Mouse (Mus musculus) lung, embryonic 15.5 days (tissue): ENCODE results near the gene Fbln1. TPM values are rescaled to one million over a fixed set of nuclear protein-coding genes. Genes with fewer than 3 reads are reported as not detected.
A peak's percentile ranks its signal among the peaks of the same experiment; 100 is the strongest.

Source experiments
- ATAC-seq: fragments of 200-750 bp; cut with Nextera tagmentation; 2 replicates; pipeline ENCODE4 v1.8.0; 2017; ENCODE audit warnings: moderate number of reproducible peaks, borderline replicate concordance; ENCODE audit not compliant: low FRiP score, low TSS enrichment; ENCODE audit errors: extremely low read depth
- H3K27ac ChIP-seq: fragments of 300-500 bp; sonication (generic); 2 replicates; pipeline ENCODE4 v1.5.1; 2015; ENCODE audit warnings: moderate library complexity, mild to moderate bottlenecking, inconsistent platforms
- H3K27me3 ChIP-seq: fragments of 300-500 bp; sonication (generic); 2 replicates; pipeline ENCODE4 v1.6.1; 2015; ENCODE audit warnings: inconsistent platforms
- H3K36me3 ChIP-seq: fragments of 300-500 bp; sonication (generic); 2 replicates; pipeline ENCODE4 v1.6.1; 2015; ENCODE audit warnings: inconsistent platforms
- H3K4me1 ChIP-seq: fragments of 300-500 bp; sonication (generic); 2 replicates; pipeline ENCODE4 v1.6.1; 2015; ENCODE audit warnings: inconsistent platforms
- H3K4me2 ChIP-seq: fragments of 300-500 bp; sonication (generic); 2 replicates; pipeline ENCODE4 v1.6.1; 2015; ENCODE audit warnings: inconsistent platforms, mild to moderate bottlenecking, moderate library complexity
- H3K4me3 ChIP-seq: fragments of 300-500 bp; sonication (generic); 2 replicates; pipeline ENCODE4 v1.5.1; 2015; ENCODE audit warnings: mild to moderate bottlenecking, inconsistent platforms
- H3K9ac ChIP-seq: fragments of 300-500 bp; sonication (generic); 2 replicates; pipeline ENCODE4 v1.6.1; 2015; ENCODE audit warnings: inconsistent platforms
- H3K9me3 ChIP-seq: fragments of 300-500 bp; sonication (generic); 2 replicates; pipeline ENCODE4 v1.6.1; 2016; ENCODE audit warnings: inconsistent platforms
- whole genome bisulfite sequencing: fragments of 180-500 bp; shearing (Covaris S2); methylation state at CpG from one replicate; pipeline ENCODE4 v1.1.7; 2015; 5-methylcytosine and 5-hydroxymethylcytosine counted together
- polyA plus RNA-seq: library from polyadenylated mRNA; unstranded; fragments of >200 nt; fragmentation: Nextera tagmentation; extraction: Ambion mirVana; gene quantifications from 2 replicates; pipeline ENCODE4 v1.2.1, GENCODE M21; 2015

Fbln1 gene
- polyA plus RNA-seq, 1 experiment from 2014 or later = 248 TPM

- 0 out of 2 replicates have a peak overlapping the region, but pooled peaks have one; percentile 75 for H3K9ac ChIP-seq
These were observed 2.6 kb downstream of the Fbln1 start for GRCm38 (mm10) chr15:85208332-85208731.

GRCm38 (mm10) chr15:85209341-85209740 lies 3.6 kb downstream of the Fbln1 start:
- ATAC-seq = no peak
- Histone ChIP-seq H3K27me3 (no peaks in the 10 kb centered on the region), H3K36me3 (peaks cover 23% of the 10 kb centered on the region; the same call in 1 of the 2 replicates), H3K4me2 (peak overlapping the region; percentile 86; the same call in 1 of the 2 replicates), H3K27ac (peak overlapping the region; percentile 93; the same call in 1 of the 2 replicates), H3K4me1 (peaks cover 40% of the 10 kb centered on the region), H3K4me3 (no peak overlapping the region), H3K9me3 (no peaks in the 10 kb centered on the region), H3K9ac (no peak overlapping the region)
- 89% methylated on average over 3 of the region's 3 CpGs for WGBS

More at GRCm38 (mm10) chr15:85208332-85208731, 2.6 kb downstream of the Fbln1 start:
- H3K4me1 ChIP-seq = peaks cover 41% of the 10 kb centered on the region
- peaks cover 19% of the 10 kb centered on the region; the same call in 1 of the 2 replicates for H3K36me3 ChIP-seq
- WGBS = 5% methylated on average over 10 of the region's 10 CpGs
- H3K9me3 ChIP-seq = no peaks in the 10 kb centered on the region
- no peak; the same call in 1 of the 2 replicates for ATAC-seq
- peak overlapping the region; percentile 86 for H3K4me2 ChIP-seq
- peak overlapping the region; percentile 93 for H3K27ac ChIP-seq
- peak overlapping the region; percentile 63 for H3K4me3 ChIP-seq
- no peaks in the 10 kb centered on the region for H3K27me3 ChIP-seq

- H3K4me3 ChIP-seq = no peak overlapping the region
- H3K27ac ChIP-seq = no peak overlapping the region
- peaks cover 39% of the 10 kb centered on the region for H3K4me1 ChIP-seq
- H3K9ac ChIP-seq = no peak overlapping the region
- no peaks in the 10 kb centered on the region for H3K27me3 ChIP-seq
- H3K4me2 ChIP-seq = no peak overlapping the region
- no peaks in the 10 kb centered on the region for H3K9me3 ChIP-seq
- ATAC-seq = no peak
- H3K36me3 ChIP-seq = peaks cover 35% of the 10 kb centered on the region; the same call in 1 of the 2 replicates
- WGBS = 65% methylated on average over 12 of the region's 12 CpGs
These were observed 4.9 kb downstream of the Fbln1 start for GRCm38 (mm10) chr15:85210686-85211085.

- H3K9me3 ChIP-seq = no peaks in the 10 kb centered on the region
- H3K4me1 ChIP-seq = peaks cover 38% of the 10 kb centered on the region
- H3K9ac ChIP-seq = no peak overlapping the region
- H3K27ac ChIP-seq = no peak overlapping the region
- no peak overlapping the region for H3K4me2 ChIP-seq
- no peak for ATAC-seq
- H3K36me3 ChIP-seq = peaks cover 40% of the 10 kb centered on the region
- no peak overlapping the region for H3K4me3 ChIP-seq
- 88% methylated on average over 18 of the region's 18 CpGs for WGBS
- H3K27me3 ChIP-seq = no peaks in the 10 kb centered on the region
These were observed 5.5 kb downstream of the Fbln1 start for GRCm38 (mm10) chr15:85211101-85211760.

DNA sequence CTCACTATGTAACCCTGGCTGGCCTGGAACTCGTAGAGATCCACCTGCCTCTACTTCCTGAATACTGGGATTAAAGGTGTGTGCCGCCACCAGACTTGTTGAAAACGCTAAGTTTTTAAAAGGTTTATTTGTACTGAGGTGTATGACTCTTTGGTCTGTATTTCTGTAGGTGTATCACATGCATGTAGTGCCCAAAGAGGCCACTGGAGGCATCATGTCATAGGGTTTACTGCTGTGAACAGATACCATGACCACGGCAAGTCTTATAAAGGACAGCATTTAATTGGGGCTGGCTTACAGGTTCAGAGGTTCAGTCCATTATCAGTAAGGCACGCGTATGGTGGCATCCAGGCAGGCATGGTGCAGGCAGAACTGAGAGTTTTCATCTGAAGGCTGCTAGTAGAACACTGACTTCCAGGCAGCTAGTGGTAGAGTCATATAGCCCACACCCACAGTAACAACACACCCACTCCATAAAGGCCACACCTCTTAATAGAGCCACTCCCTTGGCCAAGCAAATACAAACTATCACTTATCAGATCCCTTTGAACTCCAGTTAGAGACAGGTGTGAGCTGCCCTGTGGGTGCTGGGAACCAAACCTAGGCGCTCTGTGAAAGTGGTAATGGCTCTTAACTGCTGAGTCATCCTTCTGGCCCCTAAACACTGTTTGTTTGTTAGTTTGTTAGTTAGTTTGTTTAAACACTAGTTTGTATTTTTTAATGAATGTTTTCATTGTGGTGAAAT lies 10.5 kb downstream of the Fbln1 start:
- no peaks in the 10 kb centered on the region for H3K27me3 ChIP-seq
- no peak overlapping the region for H3K4me3 ChIP-seq
- no peak overlapping the region for H3K9ac ChIP-seq
- peaks cover 43% of the 10 kb centered on the region for H3K36me3 ChIP-seq
- no peaks in the 10 kb centered on the region for H3K9me3 ChIP-seq
- 96% methylated on average over 7 of the region's 7 CpGs for WGBS
- no peak overlapping the region for H3K27ac ChIP-seq
- peaks cover 16% of the 10 kb centered on the region for H3K4me1 ChIP-seq
- no peak for ATAC-seq
- no peak overlapping the region for H3K4me2 ChIP-seq

DNA sequence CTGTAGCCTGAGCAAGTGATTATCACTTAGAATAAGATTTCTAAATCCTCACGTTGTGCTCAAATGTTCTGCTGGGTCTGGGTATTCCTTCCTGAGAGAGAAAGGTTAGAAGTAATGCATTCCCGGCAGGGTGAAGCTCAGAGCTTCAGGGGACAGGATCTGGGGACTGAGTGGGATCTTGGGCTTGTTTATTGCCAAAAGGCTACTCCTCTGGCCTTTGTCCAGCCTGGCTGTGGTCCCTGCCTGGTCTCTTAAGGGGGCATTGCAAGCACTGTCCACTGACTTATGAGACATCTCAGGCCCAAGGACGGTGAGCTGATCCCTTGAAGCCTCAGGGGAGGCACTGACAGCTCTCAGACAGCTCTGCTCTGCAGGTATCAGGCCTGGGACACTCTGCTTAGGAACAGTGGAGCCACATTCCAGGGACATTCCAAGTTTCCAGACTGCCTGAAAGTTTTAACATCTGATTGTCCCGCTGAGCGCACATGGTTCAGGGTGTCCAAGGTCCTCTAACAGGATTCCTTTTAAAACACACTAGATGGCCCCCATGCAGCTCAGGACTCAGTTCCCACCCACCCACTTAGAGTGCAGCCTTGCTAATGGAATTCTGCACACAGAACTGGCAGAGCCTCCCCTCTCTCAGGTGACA lies 13.0 kb downstream of the Fbln1 start:
- H3K4me1 ChIP-seq = peaks cover 23% of the 10 kb centered on the region
- H3K4me3 ChIP-seq = no peak overlapping the region
- H3K36me3 ChIP-seq = peaks cover 47% of the 10 kb centered on the region
- H3K4me2 ChIP-seq = no peak overlapping the region
- no peaks in the 10 kb centered on the region for H3K9me3 ChIP-seq
- no peak overlapping the region for H3K27ac ChIP-seq
- WGBS = 70% methylated on average over 5 of the region's 5 CpGs
- no peaks in the 10 kb centered on the region for H3K27me3 ChIP-seq
- H3K9ac ChIP-seq = no peak overlapping the region
- no peak for ATAC-seq

DNA sequence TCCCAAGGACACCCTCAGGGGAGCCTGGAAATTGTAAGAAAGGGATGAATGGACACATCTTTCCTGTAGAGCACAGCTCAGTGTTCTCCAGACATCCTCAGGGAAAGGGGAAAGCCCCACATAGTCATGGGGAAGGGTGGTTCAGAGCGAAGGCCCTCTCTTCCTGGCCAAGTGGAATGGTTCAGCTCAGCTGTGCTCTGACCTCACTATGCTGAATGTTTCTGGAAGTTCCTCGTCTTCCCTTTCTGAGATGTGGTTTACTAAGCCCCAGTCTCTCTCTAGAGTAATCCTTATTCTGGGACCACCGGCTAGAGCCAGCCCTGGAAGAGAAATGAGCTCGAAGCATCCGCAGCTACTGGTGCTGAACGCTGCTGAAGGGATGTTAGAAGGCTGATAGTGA lies 14.6 kb downstream of the Fbln1 start:
- WGBS = 84% methylated on average over 6 of the region's 6 CpGs
- no peak overlapping the region for H3K27ac ChIP-seq
- peaks cover 52% of the 10 kb centered on the region for H3K36me3 ChIP-seq
- no peak overlapping the region for H3K9ac ChIP-seq
- H3K9me3 ChIP-seq = no peaks in the 10 kb centered on the region
- H3K27me3 ChIP-seq = no peaks in the 10 kb centered on the region
- ATAC-seq = no peak
- no peak overlapping the region for H3K4me2 ChIP-seq
- peaks cover 23% of the 10 kb centered on the region for H3K4me1 ChIP-seq
- no peak overlapping the region for H3K4me3 ChIP-seq

- peak overlapping the region; percentile 3; the same call in 1 of the 2 replicates for H3K4me2 ChIP-seq
- ATAC-seq = peak; percentile 47
- peaks cover 49% of the 10 kb centered on the region for H3K36me3 ChIP-seq
These were observed 15.5 kb downstream of the Fbln1 start for GRCm38 (mm10) chr15:85221115-85221854.

DNA sequence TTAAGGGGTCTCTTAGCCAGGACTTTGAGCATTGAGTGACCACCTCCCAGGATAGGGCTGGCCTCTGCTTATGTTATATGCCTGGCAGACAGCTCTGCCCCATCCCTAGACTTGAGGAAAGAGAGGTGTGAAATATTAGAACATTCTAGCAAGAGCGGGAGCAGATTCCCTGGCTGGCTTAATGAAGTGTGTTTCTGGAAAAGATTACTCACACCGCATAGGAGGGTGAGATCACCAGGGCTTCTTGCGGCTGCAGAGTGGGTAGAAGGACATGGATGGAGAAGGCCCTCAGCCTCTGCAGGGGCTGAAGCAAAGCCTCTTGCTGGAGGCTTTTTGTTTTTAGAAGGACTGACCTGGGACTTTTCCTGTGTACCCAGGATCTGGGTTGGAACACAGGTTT lies 19.9 kb downstream of the Fbln1 start:
- Histone ChIP-seq H3K9me3 (no peaks in the 10 kb centered on the region), H3K27ac (no peak overlapping the region), H3K4me1 (peaks cover 14% of the 10 kb centered on the region), H3K4me2 (no peak overlapping the region), H3K27me3 (no peaks in the 10 kb centered on the region), H3K9ac (no peak overlapping the region), H3K36me3 (peaks cover 75% of the 10 kb centered on the region), H3K4me3 (no peak overlapping the region)
- ATAC-seq = no peak
- WGBS = 92% methylated on average over 3 of the region's 3 CpGs

More at GRCm38 (mm10) chr15:85221115-85221854, 15.5 kb downstream of the Fbln1 start:
- peak overlapping the region; percentile 56; the same call in 1 of the 2 replicates for H3K27ac ChIP-seq
- H3K9me3 ChIP-seq = no peaks in the 10 kb centered on the region
- 48% methylated on average over 12 of the region's 12 CpGs for WGBS
- H3K4me1 ChIP-seq = peaks cover 23% of the 10 kb centered on the region
- no peak overlapping the region for H3K4me3 ChIP-seq
- no peaks in the 10 kb centered on the region for H3K27me3 ChIP-seq
- H3K9ac ChIP-seq = 0 out of 2 replicates have a peak overlapping the region, but pooled peaks have one; percentile 16

DNA sequence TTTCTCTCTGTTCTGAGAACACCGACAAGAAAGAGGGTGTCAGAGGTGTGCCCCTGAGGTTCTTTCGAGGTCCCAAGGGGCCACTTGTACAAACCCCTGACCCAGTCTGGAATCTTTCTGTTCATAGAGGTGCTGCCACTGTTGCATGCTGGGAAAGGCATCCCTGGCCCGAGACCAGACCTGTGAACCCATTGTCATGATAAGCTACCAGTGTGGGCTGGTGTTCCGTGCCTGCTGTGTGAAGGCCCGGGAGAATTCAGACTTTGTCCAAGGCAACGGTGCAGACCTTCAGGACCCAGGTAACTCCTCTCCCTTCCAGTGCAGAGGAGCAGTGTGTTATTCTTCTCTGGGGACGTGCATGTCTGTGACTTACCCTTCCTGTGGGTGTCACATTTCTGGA lies 21.1 kb downstream of the Fbln1 start:
- 52% methylated on average over 7 of the region's 7 CpGs for WGBS
- peaks cover 77% of the 10 kb centered on the region for H3K36me3 ChIP-seq
- H3K4me3 ChIP-seq = no peak overlapping the region
- H3K9me3 ChIP-seq = no peaks in the 10 kb centered on the region
- no peaks in the 10 kb centered on the region for H3K27me3 ChIP-seq
- H3K4me2 ChIP-seq = no peak overlapping the region
- ATAC-seq = no peak
- peaks cover 3% of the 10 kb centered on the region for H3K4me1 ChIP-seq
- no peak overlapping the region for H3K27ac ChIP-seq
- no peak overlapping the region for H3K9ac ChIP-seq

DNA sequence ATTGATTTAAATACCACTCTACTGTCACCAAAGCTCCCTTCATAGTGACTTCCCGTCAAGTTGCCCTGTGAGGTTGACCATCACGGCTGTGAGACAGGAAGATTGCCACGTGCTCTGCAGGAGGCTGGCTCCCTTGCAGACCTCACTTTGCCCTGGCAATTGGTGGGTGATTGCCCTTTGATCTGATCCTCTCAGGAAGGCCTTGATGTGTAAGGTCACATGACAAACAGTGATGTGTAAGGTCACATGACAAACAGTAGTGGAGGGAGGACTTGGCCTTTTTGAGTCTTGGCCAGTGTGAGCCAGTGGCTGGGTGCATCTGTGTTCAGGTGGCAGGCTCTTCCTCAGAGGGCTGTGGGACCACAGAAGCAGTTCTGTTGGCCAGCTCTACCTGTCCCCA lies 22.8 kb downstream of the Fbln1 start:
- Histone ChIP-seq H3K9me3 (no peaks in the 10 kb centered on the region), H3K27me3 (no peaks in the 10 kb centered on the region), H3K4me1 (no peaks in the 10 kb centered on the region), H3K27ac (no peak overlapping the region), H3K36me3 (peaks cover 82% of the 10 kb centered on the region), H3K9ac (no peak overlapping the region), H3K4me3 (no peak overlapping the region), H3K4me2 (no peak overlapping the region)
- WGBS = 76% methylated on average over 3 of the region's 3 CpGs
- no peak for ATAC-seq
